Mouse (Mus musculus): ENCODE measurements at regions not wholly inside any gene's neighbourhood (a gene's known extent, or its start where the extent isn't known, plus 50 kb on each side); places are given as distances from the start of the nearest gene placed in this dataset.

DNA sequence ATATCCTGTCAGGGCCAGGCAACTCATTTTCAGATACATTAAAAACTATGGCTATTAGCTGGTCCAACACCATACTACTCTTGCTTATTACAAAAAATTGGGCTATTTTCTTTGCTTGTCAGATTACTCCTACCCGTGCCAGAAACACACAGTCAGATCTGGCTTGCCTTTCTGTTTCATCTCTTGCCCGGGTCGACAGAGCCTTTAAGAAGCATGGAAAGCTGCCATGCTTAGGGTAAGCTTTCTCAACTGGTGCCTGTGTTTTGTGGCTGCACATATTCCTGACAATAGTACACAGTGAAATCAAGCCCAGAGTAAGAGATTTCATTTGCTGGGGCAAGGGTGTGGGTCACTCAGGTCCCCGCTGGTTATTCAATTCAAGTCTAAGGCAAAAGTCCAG lies 162.5 kb upstream of the Cttnbp2 start:
- WGBS: 79% methylated on average over 4 of the region's 4 CpGs
- no peak overlapping the region for H3K9ac ChIP-seq
- no peak for ATAC-seq (ENCODE audit: insufficient number of reproducible peaks, low FRiP score, low TSS enrichment, low read depth)

DNA sequence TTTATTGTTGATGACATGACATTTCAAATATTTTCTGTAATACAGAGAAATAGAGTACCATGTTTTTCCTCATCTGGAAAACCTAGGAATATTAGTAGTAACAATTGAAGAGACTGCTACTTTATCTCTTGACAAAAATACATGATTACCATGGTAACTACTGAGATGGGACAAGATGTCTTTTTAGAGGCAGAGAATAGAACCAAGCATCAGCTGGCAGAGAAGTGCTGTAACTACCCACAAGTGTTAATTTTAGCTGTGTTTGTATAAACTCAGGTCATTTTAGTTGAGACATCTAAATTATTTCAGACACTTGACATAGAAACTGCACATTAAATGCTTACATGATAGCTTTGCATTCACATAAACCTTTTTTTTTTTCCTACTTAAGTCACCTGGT lies 166.1 kb upstream of the Cttnbp2 start:
- no peak overlapping the region for H3K4me2 ChIP-seq (replicated peaks)
- ATAC-seq (ENCODE audit: insufficient number of reproducible peaks, low FRiP score, low TSS enrichment, low read depth): no peak
- no peak overlapping the region for H3K27ac ChIP-seq (replicated peaks)
- no peaks in the 10 kb centered on the region for H3K9me3 ChIP-seq (replicated peaks)
- H3K36me3 ChIP-seq: no peaks in the 10 kb centered on the region
- no peak overlapping the region for H3K9ac ChIP-seq
- H3K27me3 ChIP-seq: no peaks in the 10 kb centered on the region
- H3K4me3 ChIP-seq (replicated peaks): no peak overlapping the region
- no peaks in the 10 kb centered on the region for H3K4me1 ChIP-seq

More for the DNA sequence above, 162.5 kb upstream of the Cttnbp2 start:
- no peak overlapping the region for H3K27ac ChIP-seq (replicated peaks)
- H3K36me3 ChIP-seq: no peaks in the 10 kb centered on the region
- H3K9me3 ChIP-seq (replicated peaks): no peaks in the 10 kb centered on the region
- no peaks in the 10 kb centered on the region for H3K4me1 ChIP-seq
- H3K27me3 ChIP-seq: no peaks in the 10 kb centered on the region
- H3K4me3 ChIP-seq (replicated peaks): no peak overlapping the region
- H3K4me2 ChIP-seq (replicated peaks): no peak overlapping the region

DNA sequence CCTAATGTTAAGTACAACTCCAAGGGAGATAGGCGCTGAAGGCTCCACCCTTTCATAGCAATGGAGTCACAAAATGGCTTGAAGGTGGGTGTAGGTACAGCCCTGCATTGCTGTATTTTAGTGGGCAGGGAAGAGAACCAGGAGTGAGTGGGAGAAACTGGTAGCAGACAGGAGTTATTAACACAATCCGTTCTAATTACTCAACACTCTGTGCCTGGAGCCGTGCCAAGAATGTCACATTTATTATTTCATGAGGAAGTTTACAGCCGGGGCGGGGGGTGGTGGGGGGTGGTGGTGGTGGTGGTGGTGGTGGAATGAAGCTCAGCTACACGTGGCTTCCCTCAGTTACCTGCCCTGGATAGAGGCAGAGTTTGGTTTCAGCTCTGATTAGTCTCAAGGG lies 166.3 kb upstream of the Lsm8 start:
- Histone ChIP-seq H3K4me1 (no peaks in the 10 kb centered on the region), H3K4me3 (replicated peaks) (no peak overlapping the region), H3K9me3 (replicated peaks) (no peaks in the 10 kb centered on the region), H3K9ac (no peak overlapping the region), H3K4me2 (replicated peaks) (no peak overlapping the region), H3K27ac (replicated peaks) (no peak overlapping the region), H3K36me3 (no peaks in the 10 kb centered on the region), H3K27me3 (no peaks in the 10 kb centered on the region)
- WGBS: 57% methylated on average over 6 of the region's 6 CpGs
- ATAC-seq (ENCODE audit: insufficient number of reproducible peaks, low FRiP score, low TSS enrichment, low read depth): no peak

DNA sequence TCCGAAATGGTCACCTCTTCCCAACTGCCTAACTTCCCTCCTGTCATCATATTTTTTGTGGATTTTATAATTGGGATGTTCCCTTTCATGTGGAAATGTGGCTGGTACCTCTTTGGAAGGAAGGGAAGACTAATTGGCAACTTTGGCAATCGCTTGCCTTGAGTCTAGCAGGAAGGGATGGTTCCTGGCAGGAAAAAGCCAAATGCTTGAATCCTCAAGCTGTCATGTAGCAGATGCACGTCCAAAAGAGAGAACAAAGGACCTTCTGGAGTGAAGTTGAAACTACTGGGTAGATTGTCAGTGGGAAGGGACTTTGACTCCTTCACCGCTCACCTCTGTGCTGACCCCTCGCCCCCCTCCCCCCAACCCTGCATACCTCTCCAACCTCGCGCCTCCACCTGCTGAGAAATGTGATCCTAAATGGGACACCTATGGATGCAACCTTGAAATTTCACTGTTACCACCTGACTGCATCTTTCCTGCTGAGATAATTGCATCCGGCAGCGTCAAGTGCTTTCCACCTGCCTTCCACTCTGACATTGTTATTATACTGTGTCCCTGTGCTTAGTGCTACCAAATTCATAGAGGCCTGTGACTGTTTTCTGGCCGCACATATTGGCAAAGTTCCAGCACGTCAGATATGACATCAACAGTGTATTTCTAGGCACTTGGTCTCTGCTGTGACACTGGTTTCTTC lies 159.6 kb upstream of the Lsm8 start:
- Histone ChIP-seq H3K36me3 (no peaks in the 10 kb centered on the region), H3K4me2 (replicated peaks) (no peak overlapping the region), H3K27ac (replicated peaks) (no peak overlapping the region), H3K4me3 (replicated peaks) (no peak overlapping the region), H3K9ac (no peak overlapping the region), H3K4me1 (no peaks in the 10 kb centered on the region), H3K9me3 (replicated peaks) (no peaks in the 10 kb centered on the region), H3K27me3 (no peaks in the 10 kb centered on the region)
- WGBS: 42% methylated on average over 11 of the region's 11 CpGs
- no peak for ATAC-seq (ENCODE audit: insufficient number of reproducible peaks, low FRiP score, low TSS enrichment, low read depth)

DNA sequence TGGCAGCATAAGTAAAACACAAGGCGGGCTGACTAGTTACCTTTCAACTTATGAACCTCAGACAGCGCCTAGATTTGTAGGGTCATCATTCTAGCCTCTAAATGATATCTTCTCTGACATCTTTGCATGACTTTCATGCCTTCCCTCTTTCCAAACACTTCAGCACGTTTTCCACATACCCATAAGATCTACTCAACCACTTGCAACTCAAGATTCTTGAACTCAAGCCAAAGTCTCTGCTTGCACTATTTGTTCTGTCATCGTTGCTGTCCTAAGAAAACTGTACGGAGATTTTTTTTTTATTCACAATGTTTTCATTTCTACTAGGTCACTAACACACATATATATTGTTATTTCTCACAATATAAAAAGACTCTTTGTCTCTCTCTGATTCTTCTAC lies 150.8 kb upstream of the Lsm8 start:
- H3K4me2 ChIP-seq (replicated peaks): no peak overlapping the region
- no peak overlapping the region for H3K27ac ChIP-seq (replicated peaks)
- WGBS: 58% methylated on average over 5 of the region's 5 CpGs
- no peak overlapping the region for H3K4me3 ChIP-seq (replicated peaks)
- ATAC-seq (ENCODE audit: insufficient number of reproducible peaks, low FRiP score, low TSS enrichment, low read depth): no peak
- no peaks in the 10 kb centered on the region for H3K4me1 ChIP-seq
- no peaks in the 10 kb centered on the region for H3K27me3 ChIP-seq
- H3K9ac ChIP-seq: no peak overlapping the region
- no peaks in the 10 kb centered on the region for H3K9me3 ChIP-seq (replicated peaks)
- H3K36me3 ChIP-seq: no peaks in the 10 kb centered on the region

DNA sequence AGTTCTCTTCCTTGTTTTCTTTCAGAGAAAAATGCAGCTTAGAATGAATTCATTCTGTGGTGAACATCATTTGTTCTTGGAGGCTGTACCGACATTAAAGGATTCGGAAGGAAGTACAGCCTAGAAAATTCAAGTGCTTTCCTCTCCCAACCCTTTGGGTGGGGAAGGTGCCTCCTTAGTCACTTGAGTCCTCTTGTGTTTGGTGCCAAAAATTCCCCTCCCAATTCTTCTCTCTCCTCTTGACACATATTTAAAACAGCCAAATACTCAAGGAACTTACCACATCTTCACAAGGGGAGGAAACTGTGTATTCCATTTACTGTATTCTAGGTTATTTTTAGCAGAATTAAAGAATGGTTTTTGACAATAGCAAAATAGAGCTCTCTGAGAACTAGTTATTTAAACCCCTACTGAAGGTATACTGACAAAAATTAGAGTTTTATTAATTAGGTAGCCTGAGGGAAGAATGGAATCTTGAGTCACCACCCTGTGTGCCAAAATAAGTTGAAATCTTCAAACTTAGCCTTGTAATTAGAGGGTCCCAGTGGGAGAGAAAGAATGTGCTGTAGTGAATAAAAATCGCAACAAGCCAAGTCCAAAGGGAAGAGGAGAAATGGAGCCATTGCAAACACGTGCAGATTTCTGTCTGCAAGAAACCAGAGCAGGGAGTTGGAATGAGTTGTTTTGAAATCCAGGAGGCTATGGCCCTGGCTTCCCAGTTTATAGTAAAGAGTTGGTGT lies 149.2 kb upstream of the Lsm8 start:
- Histone ChIP-seq H3K36me3 (no peaks in the 10 kb centered on the region), H3K27me3 (no peaks in the 10 kb centered on the region), H3K4me3 (replicated peaks) (no peak overlapping the region), H3K4me1 (no peaks in the 10 kb centered on the region), H3K9ac (no peak overlapping the region), H3K4me2 (replicated peaks) (no peak overlapping the region), H3K9me3 (replicated peaks) (no peaks in the 10 kb centered on the region), H3K27ac (replicated peaks) (no peak overlapping the region)
- ATAC-seq (ENCODE audit: insufficient number of reproducible peaks, low FRiP score, low TSS enrichment, low read depth): no peak
- 36% methylated on average over 4 of the region's 4 CpGs for WGBS

DNA sequence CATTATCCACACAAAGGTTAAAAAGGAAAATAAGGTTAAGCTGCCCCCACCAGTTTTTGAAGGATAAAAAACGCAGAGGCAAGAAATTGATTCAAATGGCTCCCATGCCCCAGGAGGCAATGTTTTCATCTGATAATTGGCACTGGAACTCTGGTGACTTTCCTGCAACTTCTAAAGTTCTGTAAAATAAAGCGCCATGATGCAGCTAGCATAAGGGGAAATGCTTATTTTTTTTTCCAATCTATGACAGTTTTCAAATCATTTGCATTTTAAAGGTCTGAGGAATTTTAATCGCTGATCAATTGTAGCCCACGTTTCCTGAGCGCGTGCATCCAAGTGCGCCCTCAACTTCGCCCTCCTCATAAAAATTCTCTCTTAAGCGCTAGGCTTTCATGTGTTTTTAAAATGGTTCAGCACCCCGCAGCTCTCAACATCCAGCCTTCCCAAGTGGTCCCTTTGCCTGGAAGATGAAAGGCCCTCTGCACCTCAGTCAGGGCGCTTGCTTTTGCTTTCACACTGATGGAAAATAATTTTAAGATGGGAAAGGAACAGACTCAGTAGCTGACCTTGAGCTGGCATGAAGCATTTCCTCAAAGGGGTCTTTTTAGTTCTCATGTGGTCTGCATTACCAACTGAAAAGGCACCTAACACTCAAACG lies 148.5 kb upstream of the Lsm8 start:
- Histone ChIP-seq H3K4me3 (replicated peaks) (no peak overlapping the region), H3K9ac (no peak overlapping the region), H3K36me3 (no peaks in the 10 kb centered on the region), H3K27ac (replicated peaks) (no peak overlapping the region), H3K4me1 (no peaks in the 10 kb centered on the region), H3K4me2 (replicated peaks) (no peak overlapping the region), H3K9me3 (replicated peaks) (no peaks in the 10 kb centered on the region), H3K27me3 (no peaks in the 10 kb centered on the region)
- no peak for ATAC-seq (ENCODE audit: insufficient number of reproducible peaks, low FRiP score, low TSS enrichment, low read depth)
- WGBS: 15% methylated on average over 12 of the region's 12 CpGs

DNA sequence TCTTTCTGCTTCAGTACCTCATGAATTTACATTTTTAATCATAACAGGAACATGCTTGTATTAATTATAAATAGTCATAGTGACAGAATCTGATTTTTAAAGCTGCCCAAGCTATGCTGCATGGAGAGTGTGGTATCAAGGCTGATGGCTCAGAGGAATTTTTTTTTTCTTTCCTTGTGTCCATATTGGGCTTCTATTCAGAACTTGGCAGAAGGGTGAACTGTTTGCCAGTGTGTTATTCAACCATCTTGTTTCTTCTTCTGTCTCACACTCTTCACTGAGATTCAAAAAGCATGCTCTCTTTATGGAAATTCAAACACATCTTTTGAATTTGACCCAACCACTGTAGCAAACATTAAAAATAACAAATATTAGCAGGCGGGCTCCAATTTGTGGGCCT lies 137.6 kb upstream of the Lsm8 start:
- Histone ChIP-seq H3K4me1 (no peaks in the 10 kb centered on the region), H3K9ac (no peak overlapping the region), H3K27ac (replicated peaks) (no peak overlapping the region), H3K9me3 (replicated peaks) (no peaks in the 10 kb centered on the region), H3K4me3 (replicated peaks) (no peak overlapping the region), H3K4me2 (replicated peaks) (no peak overlapping the region), H3K36me3 (no peaks in the 10 kb centered on the region), H3K27me3 (no peaks in the 10 kb centered on the region)
- no peak for ATAC-seq (ENCODE audit: insufficient number of reproducible peaks, low FRiP score, low TSS enrichment, low read depth)
- WGBS: 85% methylated on average over 1 of the region's 1 CpGs

DNA sequence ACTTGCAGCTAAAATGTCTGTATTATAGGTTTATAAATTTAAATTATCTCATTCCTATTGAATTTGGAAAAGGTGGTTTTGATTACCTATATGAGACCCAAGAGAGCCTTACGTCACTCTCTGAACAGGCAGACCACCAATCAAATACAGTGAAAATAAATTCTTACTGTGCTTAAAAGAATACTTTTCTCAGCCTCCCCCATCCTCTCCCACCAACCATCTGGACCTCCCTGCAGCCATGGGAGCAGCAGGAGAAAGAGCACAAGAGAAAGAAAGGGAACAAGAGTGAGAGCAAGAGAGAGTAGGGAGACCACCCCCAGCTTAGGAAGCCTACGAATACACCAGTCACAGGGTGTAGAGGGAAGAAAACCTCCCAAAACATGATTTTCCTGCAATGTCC lies 99.5 kb upstream of the Lsm8 start:
- H3K4me2 ChIP-seq (replicated peaks): no peak overlapping the region
- ATAC-seq (ENCODE audit: insufficient number of reproducible peaks, low FRiP score, low TSS enrichment, low read depth): no peak
- WGBS: 50% methylated on average over 2 of the region's 2 CpGs
- H3K9ac ChIP-seq: no peak overlapping the region
- no peak overlapping the region for H3K27ac ChIP-seq (replicated peaks)
- H3K27me3 ChIP-seq: no peaks in the 10 kb centered on the region
- H3K4me3 ChIP-seq (replicated peaks): no peak overlapping the region
- no peaks in the 10 kb centered on the region for H3K36me3 ChIP-seq
- H3K4me1 ChIP-seq: no peaks in the 10 kb centered on the region
- H3K9me3 ChIP-seq (replicated peaks): no peaks in the 10 kb centered on the region

DNA sequence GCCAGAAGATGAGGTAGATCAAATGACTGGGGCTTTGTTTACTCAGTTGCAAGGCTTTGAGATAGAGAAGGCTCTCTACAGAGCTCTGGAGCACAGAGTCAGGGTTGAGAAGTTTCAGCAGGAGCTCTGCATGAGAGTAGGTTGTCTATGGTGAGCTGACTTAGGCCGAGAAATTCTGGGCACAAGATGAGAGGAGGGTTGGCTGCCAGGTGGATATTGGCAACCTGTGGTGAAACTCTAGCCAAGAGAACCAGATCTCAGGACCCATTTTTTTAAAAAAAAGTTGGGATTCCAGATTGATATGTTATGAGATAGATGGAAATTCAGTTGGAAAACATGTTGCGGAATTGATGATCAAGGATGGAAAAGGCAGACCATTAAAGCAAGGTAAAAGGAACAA lies 83.8 kb upstream of the Lsm8 start:
- H3K9me3 ChIP-seq (replicated peaks): no peaks in the 10 kb centered on the region
- H3K27me3 ChIP-seq: no peaks in the 10 kb centered on the region
- no peak overlapping the region for H3K27ac ChIP-seq (replicated peaks)
- no peaks in the 10 kb centered on the region for H3K36me3 ChIP-seq
- no peak overlapping the region for H3K4me3 ChIP-seq (replicated peaks)
- H3K9ac ChIP-seq: no peak overlapping the region
- 89% methylated on average over 2 of the region's 2 CpGs for WGBS
- no peak overlapping the region for H3K4me2 ChIP-seq (replicated peaks)
- H3K4me1 ChIP-seq: no peaks in the 10 kb centered on the region
- no peak for ATAC-seq (ENCODE audit: insufficient number of reproducible peaks, low FRiP score, low TSS enrichment, low read depth)

DNA sequence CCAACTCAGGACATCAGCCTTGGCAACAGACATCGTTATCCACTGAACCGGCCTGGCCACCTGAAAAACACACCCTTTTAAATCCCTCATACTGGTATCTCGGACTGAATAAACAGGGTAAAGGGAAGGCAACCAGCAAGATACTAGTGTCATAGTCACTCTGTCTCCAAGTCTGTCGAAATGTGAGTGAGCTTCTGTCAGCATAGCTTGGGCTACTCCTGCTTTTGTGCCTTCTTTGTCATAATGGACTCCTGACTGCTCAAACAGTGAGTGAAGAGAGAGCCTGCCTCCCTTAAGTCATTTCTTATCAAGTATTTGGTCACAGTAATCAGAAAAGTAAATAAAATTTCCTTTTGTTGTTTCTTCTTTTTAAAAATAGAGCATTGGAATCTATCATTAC lies 53.0 kb upstream of the Lsm8 start:
- WGBS: 65% methylated on average over 4 of the region's 4 CpGs
- H3K9ac ChIP-seq: no peak overlapping the region
- ATAC-seq (ENCODE audit: insufficient number of reproducible peaks, low FRiP score, low TSS enrichment, low read depth): no peak

More for the DNA sequence above, 53.0 kb upstream of the Lsm8 start:
- Histone ChIP-seq H3K27me3 (no peaks in the 10 kb centered on the region), H3K9me3 (replicated peaks) (no peaks in the 10 kb centered on the region), H3K27ac (replicated peaks) (no peak overlapping the region), H3K4me1 (no peaks in the 10 kb centered on the region), H3K36me3 (no peaks in the 10 kb centered on the region), H3K4me2 (replicated peaks) (no peak overlapping the region), H3K4me3 (replicated peaks) (no peak overlapping the region)
